Mouse (Mus musculus) lung, postnatal 0 days (tissue): ENCODE measurements around the gene Myo5c. TPM values are rescaled to one million over a fixed set of nuclear protein-coding genes. Genes with fewer than 3 reads are reported as not detected.

ENCODE experiments used
- ATAC-seq: fragments of 200-750 bp; cut with Nextera tagmentation; 2 replicates; pipeline ENCODE4 v1.8.0; 2017; ENCODE audit warnings: moderate library complexity
- DNase-seq: peaks from one replicate; pipeline ENCODE4 v3.0.0-alpha.2; 2016; ENCODE audit warnings: low spot score
- H3K27ac ChIP-seq: fragments of 300-500 bp; sonication (generic); 2 replicates; pipeline ENCODE4 v1.5.1; 2014; ENCODE audit warnings: antibody characterized with exemption, mild to moderate bottlenecking, low read length, mixed read lengths
- H3K27me3 ChIP-seq: fragments of 300-500 bp; sonication (generic); replicated peaks from 2 replicates; pipeline ENCODE4 v1.6.1; 2014; ENCODE audit warnings: low read length, mixed read lengths; ENCODE audit not compliant: insufficient read depth
- H3K36me3 ChIP-seq: fragments of 300-500 bp; sonication (generic); 2 replicates; pipeline ENCODE4 v1.6.1; 2014; ENCODE audit warnings: low read length, mixed read lengths; ENCODE audit not compliant: insufficient read depth
- H3K4me1 ChIP-seq: fragments of 300-500 bp; sonication (generic); 2 replicates; pipeline ENCODE4 v1.6.1; 2014; ENCODE audit warnings: antibody characterized with exemption, low read depth, low read length, mixed read lengths; ENCODE audit not compliant: insufficient read depth
- H3K4me2 ChIP-seq: fragments of 300-500 bp; sonication (generic); replicated peaks from 2 replicates; pipeline ENCODE4 v1.6.1; 2014; ENCODE audit warnings: low read depth, mild to moderate bottlenecking, low read length, moderate library complexity, mixed read lengths
- H3K4me3 ChIP-seq: fragments of 300-500 bp; sonication (generic); 2 replicates; pipeline ENCODE4 v1.5.1; 2014; ENCODE audit warnings: low read depth, low read length
- H3K9ac ChIP-seq: fragments of 300-500 bp; sonication (generic); replicated peaks from 2 replicates; pipeline ENCODE4 v1.6.1; 2014; ENCODE audit warnings: low read depth, mild to moderate bottlenecking
- H3K9me3 ChIP-seq: fragments of 300-500 bp; sonication (generic); 2 replicates; pipeline ENCODE4 v1.6.1; 2016; ENCODE audit warnings: low read length, mixed read lengths
- CTCF ChIP-seq: IDR thresholded peaks from 2 replicates; pipeline ENCODE4 v1.5.1; 2016; ENCODE audit warnings: antibody characterized with exemption, mild to moderate bottlenecking
- EP300 ChIP-seq: IDR thresholded peaks from 2 replicates; pipeline ENCODE4 v1.6.1; 2016; ENCODE audit warnings: antibody characterized with exemption, mild to moderate bottlenecking, control low read depth
- WGBS: fragments of 180-500 bp; shearing (Covaris S2); extraction: QIAGEN DNeasy Blood & Tissue Kit; methylation state at CpG from one replicate; pipeline ENCODE4 v1.1.7; 2014; 5-methylcytosine and 5-hydroxymethylcytosine counted together
- polyA plus RNA-seq: library from polyadenylated mRNA; unstranded; fragments of >200 nt; fragmentation: Nextera tagmentation; extraction: Ambion mirVana; gene quantifications from 2 replicates; pipeline ENCODE4 v1.2.1, GENCODE M21; 2015

Gene Myo5c
- polyA plus RNA-seq, 1 experiment from 2014 or later, result 35.0 TPM

- 81% methylated on average over 8 of the region's 8 CpGs for WGBS
- no peak for TF ChIP-seq CTCF
- no peak for TF ChIP-seq EP300
- ATAC-seq, result no peak
Observed at GRCm38 (mm10) chr9:75283636-75284035, 51.8 kb downstream of the Myo5c start.

GRCm38 (mm10) chr9:75285363-75285762 lies 53.5 kb downstream of the Myo5c start:
- H3K9me3 ChIP-seq, result no peaks in the 10 kb centered on the region
- no peaks in the 10 kb centered on the region for H3K27me3 ChIP-seq
- no peak for DNase-seq
- H3K4me1 ChIP-seq, result no peaks in the 10 kb centered on the region
- no peak for ATAC-seq
- WGBS, result 84% methylated on average over 6 of the region's 6 CpGs
- no peak overlapping the region for H3K27ac ChIP-seq
- no peak overlapping the region for H3K4me3 ChIP-seq
- H3K36me3 ChIP-seq, result 0 out of 2 replicates have a peak, but pooled peaks cover 6% of the 10 kb centered on the region
- no peak overlapping the region for H3K4me2 ChIP-seq
- no peak overlapping the region for H3K9ac ChIP-seq
- TF ChIP-seq EP300, result no peak
- peak; percentile 27; the same call in 1 of the 2 replicates for TF ChIP-seq CTCF

More at GRCm38 (mm10) chr9:75283636-75284035, 51.8 kb downstream of the Myo5c start:
- no peaks in the 10 kb centered on the region for H3K4me1 ChIP-seq
- H3K36me3 ChIP-seq, result 0 out of 2 replicates have a peak, but pooled peaks cover 6% of the 10 kb centered on the region
- no peak overlapping the region for H3K9ac ChIP-seq
- no peak overlapping the region for H3K4me3 ChIP-seq
- no peak overlapping the region for H3K4me2 ChIP-seq
- H3K27me3 ChIP-seq, result no peaks in the 10 kb centered on the region
- DNase-seq, result no peak
- no peak overlapping the region for H3K27ac ChIP-seq
- H3K9me3 ChIP-seq, result no peaks in the 10 kb centered on the region

GRCm38 (mm10) chr9:75287636-75288035 lies 55.8 kb downstream of the Myo5c start:
- DNase-seq (no peak), ATAC-seq (no peak)
- Histone ChIP-seq H3K27ac (no peak overlapping the region), H3K4me1 (no peaks in the 10 kb centered on the region), H3K9me3 (no peaks in the 10 kb centered on the region), H3K36me3 (0 out of 2 replicates have a peak, but pooled peaks cover 13% of the 10 kb centered on the region), H3K9ac (no peak overlapping the region), H3K27me3 (no peaks in the 10 kb centered on the region), H3K4me3 (no peak overlapping the region), H3K4me2 (no peak overlapping the region)
- TF ChIP-seq CTCF (no peak), EP300 (no peak)
- WGBS, result 52% methylated on average over 6 of the region's 6 CpGs

DNA sequence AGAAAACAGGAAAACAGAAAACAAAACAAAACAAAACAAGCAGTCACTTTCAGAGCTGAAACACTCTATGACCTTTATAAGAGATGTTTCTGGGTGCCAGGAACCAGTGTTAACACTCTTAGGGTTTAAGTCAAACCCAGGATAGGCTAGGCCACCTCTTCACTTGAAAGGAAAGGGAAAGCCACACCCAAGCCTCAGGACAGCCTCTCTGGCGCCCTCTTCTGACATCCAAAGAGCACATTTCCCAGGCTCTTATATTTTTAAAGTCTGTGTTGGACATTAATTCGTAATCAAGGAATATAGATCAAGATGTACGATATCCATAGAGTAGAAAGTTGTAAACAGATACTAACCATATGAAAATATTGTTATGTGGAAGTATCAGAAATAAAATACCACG lies 57.7 kb downstream of the Myo5c start:
- 45% methylated on average over 4 of the region's 4 CpGs for WGBS
- H3K4me3 ChIP-seq, result no peak overlapping the region
- ATAC-seq (0 out of 2 replicates have a peak, but pooled peaks have one; percentile 38), DNase-seq (peak; percentile 64)
- H3K27me3 ChIP-seq, result no peaks in the 10 kb centered on the region
- no peaks in the 10 kb centered on the region for H3K4me1 ChIP-seq
- H3K9me3 ChIP-seq, result no peaks in the 10 kb centered on the region
- no peak overlapping the region for H3K27ac ChIP-seq
- TF ChIP-seq EP300, result no peak
- TF ChIP-seq CTCF, result peak; percentile 62
- H3K4me2 ChIP-seq, result no peak overlapping the region
- peaks cover 13% of the 10 kb centered on the region; the same call in 1 of the 2 replicates for H3K36me3 ChIP-seq
- no peak overlapping the region for H3K9ac ChIP-seq

DNA sequence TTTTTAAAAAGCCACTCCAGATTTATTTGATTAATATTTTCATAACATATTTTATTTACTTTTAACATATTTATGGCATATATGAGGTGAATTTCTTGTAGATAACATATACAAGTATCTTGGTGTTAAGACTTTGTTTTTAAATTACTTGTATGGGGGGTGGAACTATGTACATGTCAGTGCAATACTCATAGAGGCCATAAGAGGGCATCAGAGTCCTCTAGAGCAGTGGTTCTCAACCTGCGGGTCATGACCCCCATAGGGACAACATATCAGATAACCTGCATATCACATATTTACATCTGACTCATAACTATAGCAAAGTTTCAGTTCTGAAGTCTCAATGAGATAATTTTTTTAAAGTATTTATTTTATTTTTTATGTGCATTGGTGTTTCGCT lies 67.5 kb downstream of the Myo5c start:
- ATAC-seq (no peak), DNase-seq (no peak)
- H3K4me3 ChIP-seq, result no peak overlapping the region
- TF ChIP-seq EP300 (no peak), CTCF (peak; percentile 55)
- H3K4me1 ChIP-seq, result no peaks in the 10 kb centered on the region
- no peak overlapping the region for H3K9ac ChIP-seq
- H3K9me3 ChIP-seq, result no peaks in the 10 kb centered on the region
- H3K36me3 ChIP-seq, result peaks cover 4% of the 10 kb centered on the region; the same call in 1 of the 2 replicates
- no peaks in the 10 kb centered on the region for H3K27me3 ChIP-seq
- H3K27ac ChIP-seq, result no peak overlapping the region
- no peak overlapping the region for H3K4me2 ChIP-seq
- 82% methylated on average over 2 of the region's 2 CpGs for WGBS

DNA sequence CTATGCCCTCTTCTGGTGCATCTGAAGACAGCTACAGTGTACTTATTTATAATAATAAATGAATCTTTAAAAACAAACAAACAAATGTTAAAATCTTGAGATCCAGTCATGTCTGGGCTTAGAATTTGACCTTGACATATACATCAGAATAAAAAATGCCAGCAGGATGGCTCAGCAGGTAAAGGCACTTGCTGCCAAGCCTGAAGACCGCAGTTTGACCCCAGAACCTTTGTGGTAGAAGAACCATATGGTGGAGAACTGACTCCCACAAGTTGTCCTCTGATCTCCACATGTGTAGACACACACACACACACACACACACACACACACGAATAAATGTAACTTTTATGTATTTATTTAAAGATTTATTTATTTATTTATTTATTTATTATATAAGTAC lies 71.2 kb downstream of the Myo5c start:
- no peak for DNase-seq
- H3K9me3 ChIP-seq, result no peaks in the 10 kb centered on the region
- H3K36me3 ChIP-seq, result no peaks in the 10 kb centered on the region
- H3K27me3 ChIP-seq, result no peaks in the 10 kb centered on the region
- 82% methylated on average over 2 of the region's 2 CpGs for WGBS
- H3K4me3 ChIP-seq, result no peak overlapping the region
- H3K4me2 ChIP-seq, result no peak overlapping the region
- ATAC-seq, result no peak
- H3K27ac ChIP-seq, result no peak overlapping the region
- no peaks in the 10 kb centered on the region for H3K4me1 ChIP-seq
- TF ChIP-seq EP300, result no peak
- TF ChIP-seq CTCF, result no peak
- H3K9ac ChIP-seq, result no peak overlapping the region
